Mouse (Mus musculus) embryonic fibroblast, embryonic 13.5 days (primary cell): Measurements from ENCODE around the gene Zfp119b.

ENCODE experiments used
- CTCF ChIP-seq: IDR thresholded peaks from 2 replicates; pipeline ENCODE4 v1.5.1; 2011; ENCODE audit warnings: mild to moderate bottlenecking, control low read depth, low read length, moderate library complexity, borderline replicate concordance; ENCODE audit not compliant: insufficient read depth
- POLR2A ChIP-seq: IDR thresholded peaks from 2 replicates; pipeline ENCODE4 v1.6.1; 2011; ENCODE audit warnings: low read depth, mild to moderate bottlenecking, control low read depth, low read length, moderate library complexity

DNA sequence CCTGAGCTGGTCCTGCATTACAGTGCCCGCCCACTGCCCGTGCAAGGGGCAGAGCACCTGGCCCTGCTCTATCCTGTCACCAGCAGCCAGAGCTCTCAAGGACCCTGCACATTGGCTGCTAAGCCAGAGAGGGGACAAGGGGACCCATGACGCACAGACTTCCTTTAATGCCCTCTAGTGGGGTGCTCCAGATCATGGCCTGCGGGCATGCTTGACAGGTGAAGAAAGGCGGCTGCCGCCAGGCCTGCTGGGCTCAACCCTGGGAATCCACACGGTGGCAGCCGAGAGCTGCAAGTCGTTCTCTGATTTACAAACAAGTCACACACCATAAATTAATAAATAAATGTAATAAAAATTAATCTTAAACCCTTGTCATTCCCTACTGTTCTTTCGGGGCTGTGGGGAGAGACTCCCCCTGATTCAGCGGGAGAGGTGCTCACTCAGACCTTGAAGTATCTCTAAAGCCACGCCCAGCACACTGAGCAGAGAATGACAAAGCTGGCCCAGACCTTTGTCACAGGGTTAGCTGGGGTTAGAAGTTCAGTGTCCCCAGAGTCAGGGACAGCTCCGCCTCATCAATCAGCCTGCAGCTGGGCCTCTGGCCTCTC lies 27.1 kb upstream of the Zfp119b start:
- TF ChIP-seq POLR2A = no peak
- peak; percentile 72 for TF ChIP-seq CTCF
